Mouse (Mus musculus): ENCODE data around the gene Upk1b.
"Not testable (repeated sequence)": the region's sequence is repeated elsewhere in the genome, so short reads cannot be mapped to it uniquely, and the experiment has no call there.

Upk1b gene

GRCm38 (mm10) chr16:38800091-38800490 lies at the start of gene Upk1b:
TSS of gene Upk1b (minus strand) at chr16:38800328.
- no peak for DNase-seq (ENCODE audit: low spot score in 2 of 2)

GRCm38 (mm10) chr16:38828649-38829048 lies 28.5 kb upstream of the Upk1b start, which contains the start of gene 4930435E12Rik:
TSS of gene 4930435E12Rik (minus strand) at chr16:38828749.
- DNase-seq (ENCODE audit: low spot score in 2 of 2) = no peak

- peak; percentile 14 to 43 for DNase-seq (ENCODE audit: low spot score in 2 of 2)
Measured at GRCm38 (mm10) chr16:38812521-38812920, 12.4 kb upstream of the Upk1b start.

GRCm38 (mm10) chr16:38810196-38810595 lies 10.1 kb upstream of the Upk1b start:
- no peak for DNase-seq (ENCODE audit: low spot score in 2 of 2)

GRCm38 (mm10) chr16:38807796-38808195 lies 7.7 kb upstream of the Upk1b start:
- not testable (repeated sequence) for DNase-seq (ENCODE audit: low spot score in 2 of 2)

GRCm38 (mm10) chr16:38798957-38799450 lies 1.1 kb downstream of the Upk1b start:
- no peak for DNase-seq (ENCODE audit: low spot score in 2 of 2)

- DNase-seq (ENCODE audit: low spot score in 2 of 2) = no peak
Measured at GRCm38 (mm10) chr16:38793120-38793519, 7.0 kb downstream of the Upk1b start.

- no peak for DNase-seq (ENCODE audit: low spot score in 2 of 2)
Measured at GRCm38 (mm10) chr16:38789966-38790365, 10.2 kb downstream of the Upk1b start.

GRCm38 (mm10) chr16:38789016-38789415 lies 11.1 kb downstream of the Upk1b start:
- DNase-seq (ENCODE audit: low spot score in 2 of 2) = no peak

GRCm38 (mm10) chr16:38785301-38785700 lies 14.8 kb downstream of the Upk1b start:
- DNase-seq (ENCODE audit: low spot score in 2 of 2) = no peak

- DNase-seq (ENCODE audit: low spot score in 2 of 2) = no peak
Measured at GRCm38 (mm10) chr16:38782524-38783067, 17.5 kb downstream of the Upk1b start.

GRCm38 (mm10) chr16:38781946-38782345 lies 18.2 kb downstream of the Upk1b start:
- DNase-seq (ENCODE audit: low spot score in 2 of 2) = no peak

- no peak for DNase-seq (ENCODE audit: low spot score in 2 of 2)
Measured at GRCm38 (mm10) chr16:38780960-38781572, 19.1 kb downstream of the Upk1b start.

GRCm38 (mm10) chr16:38776342-38776741 lies 23.8 kb downstream of the Upk1b start:
- DNase-seq (ENCODE audit: low spot score in 2 of 2) = no peak

- no peak for DNase-seq (ENCODE audit: low spot score in 2 of 2)
Measured at GRCm38 (mm10) chr16:38774964-38775746, 25.0 kb downstream of the Upk1b start.

- no peak for DNase-seq (ENCODE audit: low spot score in 2 of 2)
Measured at GRCm38 (mm10) chr16:38772906-38773496, 27.1 kb downstream of the Upk1b start.

GRCm38 (mm10) chr16:38771145-38771544 lies 29.0 kb downstream of the Upk1b start:
- no peak for DNase-seq (ENCODE audit: low spot score in 2 of 2)

GRCm38 (mm10) chr16:38769529-38769928 lies 30.6 kb downstream of the Upk1b start:
- no peak for DNase-seq (ENCODE audit: low spot score in 2 of 2)

GRCm38 (mm10) chr16:38768386-38768785 lies 31.7 kb downstream of the Upk1b start:
- no peak for DNase-seq (ENCODE audit: low spot score in 2 of 2)

- no peak for DNase-seq (ENCODE audit: low spot score in 2 of 2)
Measured at GRCm38 (mm10) chr16:38767761-38768160, 32.4 kb downstream of the Upk1b start.

GRCm38 (mm10) chr16:38766671-38767070 lies 33.5 kb downstream of the Upk1b start:
- DNase-seq (ENCODE audit: low spot score in 2 of 2) = no peak

- DNase-seq (ENCODE audit: low spot score in 2 of 2) = no peak
Measured at GRCm38 (mm10) chr16:38763508-38763907, 36.6 kb downstream of the Upk1b start.

Measured in natural killer cell, adult 2 months (primary cell).